Mouse (Mus musculus): ENCODE measurements around the gene Syt1.

Gene Syt1

DNA sequence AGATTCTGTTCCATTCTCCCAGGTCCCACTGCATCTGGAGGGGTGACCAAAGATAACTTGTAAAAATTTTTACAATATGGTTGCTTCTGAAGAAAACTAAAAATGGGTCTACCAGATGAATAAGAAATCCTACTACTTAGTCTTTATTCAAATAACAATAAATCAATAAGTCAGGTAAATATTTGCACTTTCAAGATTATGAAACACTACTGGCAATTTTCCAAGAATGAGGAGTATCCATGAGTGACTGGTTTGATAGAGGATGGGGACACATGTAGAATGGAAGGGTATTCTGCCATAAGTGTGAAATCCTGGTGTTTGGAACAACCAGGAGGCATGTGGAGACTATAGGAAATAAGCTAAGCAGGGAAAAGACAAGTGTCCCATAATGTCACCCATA lies 124.0 kb downstream of the Syt1 start:
- in situ Hi-C loops (cut with MboI; ENCODE audit: low sequenced_read_pairs) = no loop called here

DNA sequence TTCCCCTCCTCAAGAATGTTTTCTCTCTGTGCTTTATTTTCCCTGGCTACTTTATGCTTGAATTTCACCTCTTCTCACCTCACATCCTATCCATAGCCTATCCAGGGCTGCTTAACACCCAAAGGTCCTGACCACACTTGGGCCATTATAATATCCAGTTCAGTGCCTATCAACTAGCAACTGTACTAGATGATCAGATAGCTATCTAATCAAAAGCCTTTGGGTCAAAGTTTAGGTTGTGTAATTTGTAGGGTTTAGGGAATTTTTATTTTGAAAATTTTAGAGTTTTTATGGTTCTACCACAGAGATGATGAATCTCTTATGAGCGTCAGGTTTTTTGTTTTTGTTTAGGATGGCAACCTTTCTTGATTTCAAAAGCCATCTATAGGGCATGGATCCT lies 125.0 kb downstream of the Syt1 start:
- in situ Hi-C loops (cut with MboI; ENCODE audit: low sequenced_read_pairs) = no loop called here

- in situ Hi-C loops (cut with MboI; ENCODE audit: low sequenced_read_pairs) = no loop called here
These were observed 126.3 kb downstream of the Syt1 start for GRCm38 (mm10) chr10:108884520-108884919.

DNA sequence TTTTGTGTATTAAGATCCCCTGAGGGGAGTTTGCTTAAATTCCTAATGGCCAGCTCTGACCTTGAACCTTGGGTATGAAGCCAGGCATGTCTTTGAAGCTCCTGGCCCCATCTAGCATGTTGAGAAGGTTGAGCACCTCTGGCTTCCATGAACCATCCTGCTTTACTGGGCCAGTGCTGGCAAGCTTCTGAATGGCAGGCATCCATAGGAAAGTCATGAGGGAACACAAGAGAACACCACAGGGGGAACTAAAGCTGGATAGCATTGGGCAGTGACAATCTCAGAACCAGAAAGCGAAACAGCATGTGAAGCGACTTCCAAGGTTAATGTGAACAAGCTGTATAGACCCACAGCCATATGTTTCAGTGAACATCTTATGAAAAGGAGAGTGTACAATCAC lies 130.4 kb downstream of the Syt1 start:
- in situ Hi-C loops (cut with MboI; ENCODE audit: low sequenced_read_pairs) = no loop called here

DNA sequence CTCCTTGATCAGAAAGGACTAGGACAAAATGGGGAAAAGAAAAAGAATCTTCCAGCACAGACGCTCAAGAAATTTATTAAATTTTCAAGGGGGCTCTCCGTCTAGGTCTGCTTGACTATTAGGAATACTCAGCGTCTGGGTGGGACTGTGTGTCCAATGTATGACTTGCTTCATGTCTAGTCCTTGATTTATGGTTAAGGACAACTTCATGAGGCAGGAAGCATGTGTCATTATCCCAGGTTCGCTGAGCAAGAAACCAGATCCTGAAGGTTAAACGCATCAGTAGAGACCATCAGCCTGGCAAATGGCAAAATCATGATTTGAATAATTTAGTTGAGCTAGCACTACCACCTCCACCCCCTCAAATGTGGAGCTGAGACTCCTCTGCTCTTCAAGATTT lies 135.1 kb downstream of the Syt1 start:
- in situ Hi-C loops (cut with MboI; ENCODE audit: low sequenced_read_pairs) = no loop called here

- in situ Hi-C loops (cut with MboI; ENCODE audit: low sequenced_read_pairs) = no loop called here
These were observed 136.1 kb downstream of the Syt1 start for GRCm38 (mm10) chr10:108874687-108875086.

- in situ Hi-C loops (cut with MboI; ENCODE audit: low sequenced_read_pairs) = no loop called here
These were observed 138.4 kb downstream of the Syt1 start for GRCm38 (mm10) chr10:108872359-108872758.

DNA sequence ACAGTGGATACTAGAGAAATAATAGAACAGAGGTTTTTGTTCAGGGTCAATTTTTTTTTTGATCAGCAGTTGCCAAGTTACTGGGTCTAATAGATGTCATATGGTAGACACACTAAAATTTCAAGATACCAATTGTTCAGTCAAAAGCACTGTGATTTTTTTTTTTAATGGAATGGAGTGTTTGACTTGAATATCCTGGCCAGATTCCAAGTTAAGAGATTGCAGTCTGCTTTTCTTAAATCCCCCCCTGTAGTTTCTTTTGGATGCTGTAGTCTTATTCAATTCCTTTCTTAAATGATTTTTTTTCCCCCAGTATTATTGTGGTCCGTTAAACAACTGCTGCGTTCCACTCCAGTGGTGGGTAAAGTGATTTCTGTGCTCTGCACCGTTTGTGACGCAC lies 140.2 kb downstream of the Syt1 start:
- in situ Hi-C loops (cut with MboI; ENCODE audit: low sequenced_read_pairs) = no loop called here

DNA sequence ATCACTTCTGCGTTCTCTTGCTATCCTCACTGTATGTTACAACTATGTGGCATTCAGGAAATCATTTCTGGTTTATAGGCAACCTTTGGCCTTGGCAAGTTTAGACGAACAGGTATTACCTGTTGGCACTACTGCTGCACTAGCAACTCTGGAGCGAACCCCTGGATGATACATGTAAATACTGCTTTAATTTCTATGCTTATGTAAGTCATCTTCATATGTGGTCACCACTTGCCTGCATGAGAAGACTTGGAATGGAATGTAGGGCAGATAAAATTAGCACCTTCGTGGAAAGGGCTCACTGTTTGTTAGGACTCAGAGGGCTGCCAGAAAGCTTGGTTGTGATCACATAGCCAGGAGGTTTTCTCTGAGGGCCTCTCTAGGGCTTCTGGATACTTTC lies 142.6 kb downstream of the Syt1 start:
- in situ Hi-C loops (cut with MboI; ENCODE audit: low sequenced_read_pairs) = no loop called here

DNA sequence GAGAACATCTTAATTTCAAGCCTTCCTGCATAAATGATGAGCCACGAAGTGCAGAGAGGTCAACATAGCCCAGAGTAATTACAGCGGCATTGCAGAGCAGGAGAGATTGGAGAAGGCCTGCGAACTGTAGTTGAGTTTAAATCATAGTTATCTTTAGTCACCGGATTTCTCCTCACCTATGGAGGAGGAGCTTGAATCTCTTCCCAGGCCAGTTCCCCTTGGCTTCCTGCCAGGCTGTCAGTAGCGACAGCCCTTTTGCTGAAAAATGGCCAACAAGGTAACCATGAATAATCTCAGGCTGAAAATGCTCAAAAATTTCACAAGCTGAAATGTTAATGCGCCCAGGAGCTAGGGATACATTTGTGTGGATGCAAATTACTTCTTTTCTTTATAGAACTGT lies 143.6 kb downstream of the Syt1 start:
- in situ Hi-C loops (cut with MboI; ENCODE audit: low sequenced_read_pairs) = no loop called here

DNA sequence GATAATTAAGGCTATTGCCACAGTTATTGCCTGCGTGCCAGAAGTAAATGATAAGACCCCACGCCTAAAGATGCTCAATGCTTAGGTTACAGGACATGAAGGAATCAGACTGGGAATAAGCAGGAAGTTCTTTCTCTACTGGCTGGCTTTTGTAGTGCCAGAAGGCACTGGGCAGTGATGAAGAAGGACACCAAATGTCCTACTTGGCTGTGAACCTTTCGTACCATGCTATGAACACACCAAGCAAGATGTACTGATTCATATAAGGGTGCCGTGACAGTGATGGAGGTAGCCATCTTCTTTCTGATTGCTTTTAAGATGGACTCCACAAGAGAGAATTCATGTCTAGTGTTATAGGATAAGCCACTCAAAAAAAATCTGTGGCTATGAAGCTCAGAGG lies 145.2 kb downstream of the Syt1 start:
- in situ Hi-C loops (cut with MboI; ENCODE audit: low sequenced_read_pairs) = no loop called here

- in situ Hi-C loops (cut with MboI; ENCODE audit: low sequenced_read_pairs) = no loop called here
These were observed 154.8 kb downstream of the Syt1 start for GRCm38 (mm10) chr10:108855986-108856385.

GRCm38 (mm10) chr10:108852757-108853156 lies 158.0 kb downstream of the Syt1 start:
- in situ Hi-C loops (cut with MboI; ENCODE audit: low sequenced_read_pairs) = no loop called here

- in situ Hi-C loops (cut with MboI; ENCODE audit: low sequenced_read_pairs) = no loop called here
These were observed 173.3 kb downstream of the Syt1 start for GRCm38 (mm10) chr10:108837434-108837833.

- in situ Hi-C loops (cut with MboI; ENCODE audit: low sequenced_read_pairs) = no loop called here
These were observed 178.5 kb downstream of the Syt1 start for GRCm38 (mm10) chr10:108832248-108832647.

DNA sequence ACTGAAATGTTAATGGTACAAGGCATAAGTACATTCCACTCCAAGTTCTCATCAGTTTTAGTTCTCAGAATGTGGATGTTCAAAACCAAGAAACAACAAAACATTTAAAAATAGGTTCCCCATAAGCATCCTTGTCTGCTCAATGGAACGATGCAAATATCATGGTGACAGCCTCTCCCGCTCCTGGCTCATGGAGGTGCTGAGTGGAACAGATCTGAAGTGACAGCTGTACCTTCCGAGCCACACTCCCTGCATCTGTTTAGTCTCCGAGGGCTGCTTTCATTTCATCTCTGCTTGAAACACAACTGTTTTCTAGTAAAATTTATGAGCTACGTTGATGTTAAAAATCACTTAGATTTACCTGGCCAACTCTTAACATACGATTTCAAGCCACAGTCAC lies 179.0 kb downstream of the Syt1 start:
- in situ Hi-C loops (cut with MboI; ENCODE audit: low sequenced_read_pairs) = no loop called here

DNA sequence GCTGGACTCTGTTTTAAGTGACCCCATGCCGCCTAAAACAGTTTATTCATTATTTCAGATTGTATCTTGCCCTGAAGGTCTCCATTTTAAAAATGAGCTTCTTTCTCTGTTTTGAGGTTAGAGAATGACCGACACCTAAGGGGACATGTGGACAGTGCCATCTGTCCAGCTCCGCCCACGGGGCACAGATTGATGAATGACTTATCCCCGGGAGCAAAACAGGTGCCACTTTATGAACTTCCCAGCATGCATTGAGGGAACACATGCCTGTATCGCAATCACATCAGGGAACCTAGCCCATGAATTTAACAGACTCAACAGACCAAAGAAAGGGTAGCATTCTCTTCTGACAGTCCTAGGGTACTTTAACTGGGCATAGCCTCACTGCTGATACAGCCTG lies 188.5 kb downstream of the Syt1 start:
- in situ Hi-C loops (cut with MboI; ENCODE audit: low sequenced_read_pairs) = no loop called here

DNA sequence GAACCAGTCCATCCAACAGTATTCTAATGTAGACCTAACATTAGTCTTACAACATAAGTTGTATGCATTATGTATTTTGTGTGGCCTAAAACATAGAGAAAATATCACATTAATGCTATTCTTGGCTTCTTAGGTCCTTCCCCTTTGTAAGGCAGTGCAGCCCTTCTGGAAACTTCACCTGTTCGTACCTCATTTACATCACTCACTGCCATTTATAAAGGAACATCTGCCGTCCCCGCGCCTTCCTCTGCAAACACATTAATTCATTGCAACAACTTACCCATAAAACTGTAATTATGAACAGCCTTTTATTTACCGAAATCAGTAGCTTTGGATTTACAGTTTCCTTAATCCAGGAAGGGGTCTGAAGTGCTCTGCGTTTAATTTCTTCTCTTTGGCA lies 195.4 kb downstream of the Syt1 start:
- in situ Hi-C loops (cut with MboI; ENCODE audit: low sequenced_read_pairs) = no loop called here

DNA sequence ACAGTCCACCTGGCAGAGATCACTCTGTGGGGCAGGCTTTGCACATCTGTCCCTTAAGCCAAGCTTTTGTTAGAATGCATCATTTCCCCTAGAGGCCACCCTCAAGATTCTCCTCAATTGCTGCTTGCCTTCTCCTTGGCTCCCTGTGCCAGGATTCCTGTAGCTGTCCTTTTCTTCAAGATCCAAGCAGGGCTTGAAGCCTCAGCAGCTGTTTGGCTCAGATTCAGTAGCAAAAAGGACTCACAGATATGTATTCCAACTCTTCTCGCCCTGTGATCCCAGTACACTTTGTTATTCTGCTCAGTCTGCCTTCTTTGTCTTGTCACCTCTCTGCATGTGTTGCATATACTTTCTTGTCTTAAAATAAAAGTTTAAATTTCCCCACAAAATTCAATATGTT lies 206.4 kb downstream of the Syt1 start:
- in situ Hi-C loops (cut with MboI; ENCODE audit: low sequenced_read_pairs) = no loop called here

DNA sequence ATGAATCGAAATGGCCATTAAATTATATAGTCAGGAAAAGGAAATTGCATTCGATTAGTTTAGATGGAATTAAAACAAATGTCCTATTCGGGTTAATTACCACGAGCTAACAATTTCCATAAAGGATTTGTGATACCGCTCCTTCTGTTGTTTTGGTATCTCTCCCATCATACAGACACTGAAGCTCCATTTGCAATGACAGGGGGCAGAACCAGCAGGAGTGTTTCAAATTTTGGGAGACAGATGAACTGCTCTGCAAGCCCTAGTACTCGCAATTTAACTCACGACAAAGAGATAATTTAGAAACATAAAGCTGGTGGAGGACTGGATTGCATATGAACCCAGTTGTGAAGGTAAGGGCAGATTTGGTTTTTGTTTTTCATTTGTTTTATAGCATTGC lies 210.0 kb downstream of the Syt1 start:
- in situ Hi-C loops (cut with MboI; ENCODE audit: low sequenced_read_pairs) = no loop called here

DNA sequence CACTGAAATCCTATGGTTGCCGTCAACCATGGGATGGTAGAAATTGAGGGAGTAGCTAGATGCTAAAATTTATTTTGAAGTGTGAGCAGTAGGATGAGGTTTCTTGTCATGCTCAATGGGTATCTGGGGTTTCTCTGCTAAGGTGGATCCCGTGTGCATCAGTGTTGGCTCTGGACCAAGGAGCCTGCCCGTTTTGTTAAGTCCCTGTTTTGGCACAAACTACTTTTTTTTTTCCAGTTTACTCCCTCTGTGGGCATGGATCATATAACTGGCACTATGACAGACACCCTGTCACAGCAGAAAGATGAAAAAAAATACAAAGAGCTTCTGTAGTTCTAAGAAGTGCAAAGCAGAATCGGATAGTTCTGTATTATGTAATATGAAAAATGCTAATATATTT lies 212.0 kb downstream of the Syt1 start:
- in situ Hi-C loops (cut with MboI; ENCODE audit: low sequenced_read_pairs) = no loop called here

DNA sequence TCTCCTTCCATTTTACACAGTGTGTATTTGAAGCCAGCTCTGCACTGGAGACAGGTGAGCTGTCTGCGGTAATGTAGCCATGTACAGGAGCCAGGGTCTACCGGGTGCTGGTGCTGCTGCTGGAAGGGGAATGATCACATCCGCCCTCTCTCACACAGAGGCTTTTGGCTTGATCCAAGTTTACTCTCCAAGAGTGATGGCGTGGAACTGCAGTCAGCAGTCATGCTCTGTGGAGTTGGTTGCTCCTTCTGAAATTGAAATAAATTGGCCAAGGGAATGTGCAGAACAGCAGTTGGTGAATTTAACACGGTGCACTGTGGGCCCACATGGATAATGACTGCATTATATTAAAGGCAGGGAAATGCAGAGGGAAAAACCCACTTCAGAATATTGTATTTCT lies 228.0 kb downstream of the Syt1 start:
- in situ Hi-C loops (cut with MboI; ENCODE audit: low sequenced_read_pairs) = no loop called here

- in situ Hi-C loops (cut with MboI; ENCODE audit: low sequenced_read_pairs) = no loop called here
These were observed 230.2 kb downstream of the Syt1 start for GRCm38 (mm10) chr10:108780614-108781013.

DNA sequence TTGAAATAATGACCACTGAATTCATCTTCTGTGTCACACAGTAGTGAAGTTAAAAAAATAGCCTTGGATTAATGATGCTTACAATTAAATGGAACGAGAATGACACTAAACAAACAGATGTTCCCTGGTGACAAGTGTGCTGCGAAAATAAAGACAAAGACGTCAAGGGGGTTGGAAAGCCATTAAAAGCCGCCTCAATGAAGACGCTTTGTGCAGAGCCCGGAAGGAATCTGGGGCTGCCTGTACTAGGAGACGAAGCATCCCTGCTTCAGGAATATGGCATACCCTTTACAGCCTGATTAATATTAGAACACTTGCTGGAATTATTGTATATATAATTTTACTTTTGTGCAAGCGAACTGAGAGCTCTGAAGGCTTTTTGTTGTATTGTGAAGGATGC lies 234.0 kb downstream of the Syt1 start:
- in situ Hi-C loops (cut with MboI; ENCODE audit: low sequenced_read_pairs) = no loop called here

Measured in CH12F3 (cell line).